Mouse (Mus musculus) layer of hippocampus, adult 11-12 months (tissue): Measurements from ENCODE around the gene Actn4.
"Not testable (repeated sequence)": the region's sequence is repeated elsewhere in the genome, so short reads cannot be mapped to it uniquely, and the experiment has no call there.

ENCODE experiments used
- DNase-seq: peaks from one replicate; pipeline ENCODE4 v3.0.0; 2022; ENCODE audit warnings: low spot score

Gene Actn4

DNA sequence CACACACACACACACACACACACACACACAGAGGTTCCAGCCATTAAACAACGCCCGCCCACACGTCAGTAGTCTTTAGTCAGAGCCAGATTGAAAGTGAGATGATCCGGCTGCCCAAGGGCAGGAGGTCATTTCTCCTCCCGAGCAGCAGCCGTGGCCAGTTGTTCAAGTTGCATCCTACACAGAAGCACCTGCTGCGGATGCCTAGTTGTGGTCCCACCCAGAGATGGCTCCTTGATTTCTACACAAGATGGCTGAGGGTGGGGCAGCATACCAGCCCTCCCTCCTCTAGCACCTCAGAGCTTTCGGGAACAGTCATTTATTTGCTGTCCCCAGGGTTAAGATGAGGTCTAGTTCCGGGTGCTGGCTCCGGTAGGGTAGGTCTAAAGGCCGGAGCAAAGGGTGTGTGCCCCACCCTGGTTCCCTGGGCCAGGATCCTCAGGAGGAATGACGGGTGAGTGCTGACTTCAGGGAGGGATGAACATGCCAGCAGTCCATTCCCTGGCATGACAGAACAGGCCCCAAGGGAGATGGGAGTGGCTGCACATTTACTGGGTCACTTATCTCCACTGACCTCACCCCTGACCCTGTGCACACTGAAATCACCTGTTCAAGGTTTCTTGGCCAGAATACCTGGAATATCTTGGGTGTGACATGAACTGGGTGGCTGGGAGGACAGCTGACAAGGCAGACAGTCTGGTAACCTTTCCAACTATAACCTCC, 7.7 kb upstream of the Actn4 start:
- no peak for DNase-seq

- no peak for DNase-seq
These were observed 7.1 kb upstream of the Actn4 start for GRCm38 (mm10) chr7:28969271-28969670.

GRCm38 (mm10) chr7:28968120-28968519, 6.0 kb upstream of the Actn4 start:
- not testable (repeated sequence) for DNase-seq

GRCm38 (mm10) chr7:28966751-28967505, 4.8 kb upstream of the Actn4 start:
- DNase-seq: no peak

GRCm38 (mm10) chr7:28966181-28966580, 4.0 kb upstream of the Actn4 start:
- DNase-seq: no peak

DNA sequence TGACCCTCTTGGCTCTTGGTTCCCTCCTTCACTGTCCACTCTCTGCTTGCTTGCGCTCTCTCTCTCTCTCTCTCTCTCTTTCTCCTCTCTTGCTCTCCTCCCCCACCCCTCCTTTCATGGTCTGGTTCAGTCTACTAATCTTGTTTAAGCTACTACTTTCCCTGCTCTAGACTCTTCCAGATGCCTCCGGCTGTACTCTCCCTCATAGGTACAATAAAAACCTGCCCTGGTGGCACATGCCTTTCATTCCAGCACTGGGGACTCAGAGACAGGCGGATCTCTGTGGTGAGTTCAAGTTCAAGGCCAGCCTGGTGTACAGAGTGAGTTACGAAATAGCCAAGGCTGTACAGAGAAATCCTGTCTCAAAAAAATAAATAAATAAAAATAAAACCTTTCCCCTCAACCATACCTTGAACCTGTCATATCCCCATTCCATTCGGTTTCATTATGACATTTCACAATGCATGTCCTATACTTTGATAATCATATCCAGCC, 3.3 kb upstream of the Actn4 start:
- no peak for DNase-seq

DNA sequence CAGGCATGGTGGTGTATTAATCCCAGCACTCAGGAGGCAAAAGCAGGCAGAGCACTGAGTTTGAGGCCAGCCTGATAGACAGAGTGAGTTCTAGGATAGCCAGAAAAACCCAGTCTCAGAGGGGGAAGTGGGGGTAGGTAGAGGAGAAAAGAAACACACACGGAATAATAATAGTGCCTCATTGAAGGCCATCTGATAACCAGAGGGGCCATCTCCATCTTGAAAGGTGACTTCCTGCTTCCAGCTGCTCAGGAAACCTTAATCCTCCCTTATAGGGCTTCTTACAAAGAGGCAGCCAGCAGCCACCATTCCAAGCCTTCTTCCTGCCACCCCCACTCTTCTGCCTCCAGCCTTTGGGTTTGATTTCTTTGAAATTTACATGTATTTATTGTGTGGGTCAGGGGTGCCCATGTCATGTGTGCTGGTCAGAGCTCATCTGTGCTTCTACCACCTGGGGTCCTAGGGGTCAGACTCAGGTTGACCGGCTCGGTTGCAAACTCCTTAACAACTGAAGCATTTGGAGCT, 1.3 kb upstream of the Actn4 start:
- no peak for DNase-seq

DNA sequence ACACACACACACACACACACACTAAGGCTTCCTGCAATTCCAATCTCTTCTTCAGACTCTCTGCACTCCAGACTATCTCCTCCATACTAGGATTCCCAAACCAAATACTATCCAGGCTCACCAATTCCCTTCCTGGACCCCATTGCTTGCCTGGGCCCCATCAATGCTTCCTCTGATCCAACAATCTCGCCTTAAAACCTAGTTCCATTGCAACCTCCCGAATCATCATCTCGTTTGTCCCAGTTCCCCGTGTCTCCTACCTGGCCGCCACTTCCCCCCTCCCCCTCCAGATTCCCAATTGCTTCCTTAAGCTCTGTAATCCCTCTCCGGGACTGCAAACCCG, 585 bp downstream of the Actn4 start:
- no peak for DNase-seq

- DNase-seq: no peak
These were observed 1.6 kb downstream of the Actn4 start for GRCm38 (mm10) chr7:28960354-28961046.

- no peak for DNase-seq
These were observed 2.6 kb downstream of the Actn4 start for GRCm38 (mm10) chr7:28959505-28960045.

DNA sequence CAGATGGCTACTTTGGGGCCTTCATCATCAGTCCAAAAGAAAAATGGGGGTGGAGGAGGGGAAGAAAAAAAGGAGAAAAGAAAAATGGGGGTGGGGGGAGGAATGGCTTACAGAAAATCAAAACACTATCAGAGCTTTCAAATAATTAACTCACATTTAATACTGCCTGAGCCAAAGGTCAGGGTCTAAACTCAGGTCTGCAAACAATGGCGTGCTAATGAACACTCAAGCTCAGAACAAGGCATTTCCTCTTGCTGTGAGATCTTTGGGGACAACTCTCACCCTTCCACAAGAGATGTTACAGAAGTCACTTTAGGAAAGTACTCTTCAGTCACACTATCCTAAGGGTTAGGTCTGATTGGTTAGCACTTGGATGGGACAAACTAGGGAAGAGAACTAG, 3.4 kb downstream of the Actn4 start:
- no peak for DNase-seq

GRCm38 (mm10) chr7:28957997-28958725, 4.0 kb downstream of the Actn4 start:
- DNase-seq: no peak

GRCm38 (mm10) chr7:28957286-28957685, 4.9 kb downstream of the Actn4 start:
- DNase-seq: no peak

- no peak for DNase-seq
These were observed 5.9 kb downstream of the Actn4 start for GRCm38 (mm10) chr7:28956270-28956669.

DNA sequence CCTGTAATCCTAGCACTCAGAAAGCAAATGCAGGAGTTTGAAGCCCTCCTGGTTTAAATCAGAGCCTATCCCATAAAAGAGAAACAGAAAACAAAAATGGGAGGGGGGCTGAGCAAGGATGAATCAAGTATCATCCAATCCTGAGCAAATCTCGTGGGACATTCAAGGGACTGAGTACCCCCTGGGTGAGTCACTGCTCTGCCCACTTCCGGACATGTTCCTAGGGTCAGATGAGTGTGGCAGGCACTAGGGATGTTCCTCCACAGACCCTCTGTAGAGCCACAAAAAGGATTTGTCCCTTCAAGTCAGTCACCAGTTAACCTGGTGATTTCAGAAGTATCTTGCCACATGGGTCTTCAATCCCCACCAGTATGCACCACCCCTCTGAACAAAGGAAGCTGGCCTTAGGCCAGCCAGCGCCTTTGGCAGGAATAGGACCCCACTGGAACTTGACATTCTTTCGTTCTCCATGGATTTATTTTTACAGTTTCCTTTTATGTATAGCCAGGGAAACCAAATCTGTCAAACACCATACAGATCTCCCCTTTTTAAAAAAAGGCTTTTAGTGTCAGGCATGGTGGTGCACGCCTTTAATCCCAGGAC, 6.7 kb downstream of the Actn4 start:
- no peak for DNase-seq

DNA sequence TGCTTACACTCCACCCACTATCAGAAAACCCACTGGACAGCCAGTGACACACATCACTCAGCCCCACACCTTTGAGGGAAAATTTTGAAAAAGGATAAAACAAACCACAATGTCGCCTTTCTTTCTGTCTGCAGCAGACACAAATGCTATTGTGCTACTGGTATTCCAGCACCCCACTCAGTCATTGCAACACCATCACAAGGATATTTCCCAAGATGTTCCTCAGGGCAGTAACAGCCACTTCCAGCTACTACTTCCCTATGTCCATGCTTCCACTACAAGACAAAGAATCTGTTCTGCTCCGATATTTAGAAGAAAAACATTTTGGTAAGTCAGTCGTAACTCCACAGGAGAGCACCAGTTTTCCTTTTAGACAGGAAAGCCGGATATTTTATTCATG, 7.4 kb downstream of the Actn4 start:
- no peak for DNase-seq

GRCm38 (mm10) chr7:28953476-28954376, 8.4 kb downstream of the Actn4 start:
- DNase-seq: no peak

- DNase-seq: no peak
These were observed 9.4 kb downstream of the Actn4 start for GRCm38 (mm10) chr7:28952786-28953185.

DNA sequence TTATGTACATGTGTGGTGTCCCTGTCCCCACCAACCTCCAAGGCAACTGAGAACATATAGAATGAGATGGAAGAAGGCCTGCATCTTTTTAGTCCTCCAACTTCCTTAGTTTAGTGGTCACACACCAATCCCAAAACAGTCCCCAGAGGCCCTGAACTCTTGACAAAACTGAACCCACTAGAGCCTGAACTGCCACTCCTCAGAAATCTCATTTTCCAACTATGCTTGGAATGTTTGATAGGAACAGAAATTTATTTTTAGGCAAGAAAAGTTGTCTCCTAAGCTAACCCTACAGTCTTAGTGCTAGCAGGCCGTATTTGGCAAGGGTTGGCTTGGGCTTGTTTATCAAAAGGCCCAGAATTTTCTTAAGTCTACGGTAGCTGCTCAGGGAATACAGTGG, 10.4 kb downstream of the Actn4 start:
- no peak for DNase-seq

DNA sequence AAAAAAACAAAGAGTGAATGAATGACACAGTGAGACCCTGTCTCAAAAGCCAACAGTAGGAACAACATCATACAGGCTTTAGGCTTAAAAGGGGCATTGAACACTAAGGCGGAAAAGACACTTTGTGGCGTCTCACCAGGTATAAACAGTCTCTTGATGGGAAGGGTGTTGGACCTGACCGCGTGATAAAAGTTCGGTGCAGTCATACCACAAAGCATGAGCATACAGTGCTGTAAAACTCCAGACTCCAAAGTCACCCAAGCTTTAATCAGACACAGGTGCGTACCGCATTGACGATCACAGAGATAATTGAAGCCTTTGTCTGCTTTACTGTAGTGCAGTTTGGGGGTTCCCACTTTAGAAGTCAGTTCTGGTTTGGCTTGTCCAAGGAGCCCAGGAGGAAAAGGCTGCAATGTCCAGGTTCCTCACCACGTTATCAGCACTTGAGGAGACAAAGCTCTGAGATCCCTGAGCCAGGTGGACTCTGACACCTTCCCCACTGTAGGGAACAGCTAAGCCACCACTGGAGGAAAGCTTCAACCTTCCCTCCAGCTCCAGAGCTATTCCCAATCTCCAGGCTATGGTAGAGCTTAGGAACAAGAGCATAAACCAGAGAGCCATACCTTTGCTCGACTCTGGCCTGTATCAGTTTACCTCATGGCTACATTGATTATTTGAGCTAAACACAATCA, 11.6 kb downstream of the Actn4 start:
- DNase-seq: no peak
